Mouse (Mus musculus): ENCODE measurements around the gene Dlg2. TPM values are rescaled to one million over a fixed set of nuclear protein-coding genes. Genes with fewer than 3 reads are reported as not detected.
A peak's percentile ranks its signal among the peaks of the same experiment; 100 is the strongest.

Gene Dlg2
- polyA plus RNA-seq, 1 experiment from 2014 or later: 0.87 TPM

- no peaks in the 10 kb centered on the region for H3K9me3 ChIP-seq (replicated peaks; ENCODE audit: low read length)
- H3K36me3 ChIP-seq (ENCODE audit: insufficient read depth, low read length): no peaks in the 10 kb centered on the region
- WGBS: 2% methylated on average over 29 of the region's 29 CpGs
- ATAC-seq (replicated peaks; ENCODE audit: low FRiP score, low read depth): peak; percentile 61; the same call in 1 of the 2 replicates
- peak overlapping the region; percentile 24 for H3K4me3 ChIP-seq (replicated peaks; ENCODE audit: low read depth, low read length)
- DNase-seq (ENCODE audit: low spot score): peak; percentile 16
- no peak overlapping the region for H3K27ac ChIP-seq
- no peak for TF ChIP-seq CTCF (IDR thresholded peaks at IDR 0.05; ENCODE audit: low read depth)
- H3K9ac ChIP-seq (ENCODE audit: low read depth, low read length): peak overlapping the region; percentile 32; the same call in 1 of the 2 replicates
- H3K27me3 ChIP-seq (ENCODE audit: insufficient read depth, low read length): no peaks in the 10 kb centered on the region
- no peaks in the 10 kb centered on the region for H3K4me1 ChIP-seq (replicated peaks; ENCODE audit: insufficient read depth, low read length)
- H3K4me2 ChIP-seq (ENCODE audit: low read length): peak overlapping the region; percentile 61
These were observed 1066.3 kb downstream of the Dlg2 start for GRCm38 (mm10) chr7:91542597-91543285.

GRCm38 (mm10) chr7:91543286-91543650, 1066.8 kb downstream of the Dlg2 start:
- H3K4me1 ChIP-seq (replicated peaks; ENCODE audit: insufficient read depth, low read length): no peaks in the 10 kb centered on the region
- ATAC-seq (replicated peaks; ENCODE audit: low FRiP score, low read depth) (no peak), DNase-seq (ENCODE audit: low spot score) (no peak)
- WGBS: 39% methylated on average over 4 of the region's 4 CpGs
- no peak overlapping the region for H3K27ac ChIP-seq
- peak overlapping the region; percentile 24 for H3K4me3 ChIP-seq (replicated peaks; ENCODE audit: low read depth, low read length)
- no peaks in the 10 kb centered on the region for H3K9me3 ChIP-seq (replicated peaks; ENCODE audit: low read length)
- H3K4me2 ChIP-seq (ENCODE audit: low read length): peak overlapping the region; percentile 61
- H3K9ac ChIP-seq (ENCODE audit: low read depth, low read length): no peak overlapping the region
- no peaks in the 10 kb centered on the region for H3K36me3 ChIP-seq (ENCODE audit: insufficient read depth, low read length)
- no peak for TF ChIP-seq CTCF (IDR thresholded peaks at IDR 0.05; ENCODE audit: low read depth)
- no peaks in the 10 kb centered on the region for H3K27me3 ChIP-seq (ENCODE audit: insufficient read depth, low read length)

- Histone ChIP-seq H3K9me3 (replicated peaks; ENCODE audit: low read length) (no peaks in the 10 kb centered on the region), H3K4me2 (ENCODE audit: low read length) (no peak overlapping the region), H3K36me3 (ENCODE audit: insufficient read depth, low read length) (no peaks in the 10 kb centered on the region), H3K9ac (ENCODE audit: low read depth, low read length) (no peak overlapping the region), H3K4me1 (replicated peaks; ENCODE audit: insufficient read depth, low read length) (no peaks in the 10 kb centered on the region), H3K27me3 (ENCODE audit: insufficient read depth, low read length) (no peaks in the 10 kb centered on the region), H3K27ac (no peak overlapping the region), H3K4me3 (replicated peaks; ENCODE audit: low read depth, low read length) (no peak overlapping the region)
- no peak for TF ChIP-seq CTCF (IDR thresholded peaks at IDR 0.05; ENCODE audit: low read depth)
- ATAC-seq (replicated peaks; ENCODE audit: low FRiP score, low read depth) (no peak), DNase-seq (ENCODE audit: low spot score) (peak; percentile 19)
- 51% methylated on average over 3 of the region's 3 CpGs for WGBS
These were observed 1068.1 kb downstream of the Dlg2 start for GRCm38 (mm10) chr7:91544600-91544999.

- no peaks in the 10 kb centered on the region for H3K9me3 ChIP-seq (replicated peaks; ENCODE audit: low read length)
- H3K27me3 ChIP-seq (ENCODE audit: insufficient read depth, low read length): no peaks in the 10 kb centered on the region
- no peaks in the 10 kb centered on the region for H3K4me1 ChIP-seq (replicated peaks; ENCODE audit: insufficient read depth, low read length)
- no peaks in the 10 kb centered on the region for H3K36me3 ChIP-seq (ENCODE audit: insufficient read depth, low read length)
- H3K4me2 ChIP-seq (ENCODE audit: low read length): no peak overlapping the region
- DNase-seq (ENCODE audit: low spot score) (no peak), ATAC-seq (replicated peaks; ENCODE audit: low FRiP score, low read depth) (no peak)
- no peak overlapping the region for H3K4me3 ChIP-seq (replicated peaks; ENCODE audit: low read depth, low read length)
- no peak for TF ChIP-seq CTCF (IDR thresholded peaks at IDR 0.05; ENCODE audit: low read depth)
- H3K9ac ChIP-seq (ENCODE audit: low read depth, low read length): no peak overlapping the region
- no peak overlapping the region for H3K27ac ChIP-seq
- WGBS: 57% methylated on average over 1 of the region's 1 CpGs
These were observed 1072.3 kb downstream of the Dlg2 start for GRCm38 (mm10) chr7:91548796-91549195.

- H3K27me3 ChIP-seq (ENCODE audit: insufficient read depth, low read length): no peaks in the 10 kb centered on the region
- ATAC-seq (replicated peaks; ENCODE audit: low FRiP score, low read depth) (no peak), DNase-seq (ENCODE audit: low spot score) (no peak)
- no peaks in the 10 kb centered on the region for H3K9me3 ChIP-seq (replicated peaks; ENCODE audit: low read length)
- no peaks in the 10 kb centered on the region for H3K4me1 ChIP-seq (replicated peaks; ENCODE audit: insufficient read depth, low read length)
- no peak overlapping the region for H3K4me2 ChIP-seq (ENCODE audit: low read length)
- no peaks in the 10 kb centered on the region for H3K36me3 ChIP-seq (ENCODE audit: insufficient read depth, low read length)
- H3K27ac ChIP-seq: no peak overlapping the region
- no peak overlapping the region for H3K9ac ChIP-seq (ENCODE audit: low read depth, low read length)
- H3K4me3 ChIP-seq (replicated peaks; ENCODE audit: low read depth, low read length): no peak overlapping the region
- TF ChIP-seq CTCF (IDR thresholded peaks at IDR 0.05; ENCODE audit: low read depth): no peak
These were observed 1081.1 kb downstream of the Dlg2 start for GRCm38 (mm10) chr7:91557582-91557981.

- Histone ChIP-seq H3K4me3 (replicated peaks; ENCODE audit: low read depth, low read length) (no peak overlapping the region), H3K27ac (no peak overlapping the region), H3K36me3 (ENCODE audit: insufficient read depth, low read length) (no peaks in the 10 kb centered on the region), H3K27me3 (ENCODE audit: insufficient read depth, low read length) (no peaks in the 10 kb centered on the region), H3K4me1 (replicated peaks; ENCODE audit: insufficient read depth, low read length) (no peaks in the 10 kb centered on the region), H3K4me2 (ENCODE audit: low read length) (no peak overlapping the region), H3K9me3 (replicated peaks; ENCODE audit: low read length) (no peaks in the 10 kb centered on the region), H3K9ac (ENCODE audit: low read depth, low read length) (no peak overlapping the region)
- no peak for TF ChIP-seq CTCF (IDR thresholded peaks at IDR 0.05; ENCODE audit: low read depth)
- ATAC-seq (replicated peaks; ENCODE audit: low FRiP score, low read depth) (no peak), DNase-seq (ENCODE audit: low spot score) (no peak)
These were observed 1091.0 kb downstream of the Dlg2 start for GRCm38 (mm10) chr7:91567423-91567822.

- H3K36me3 ChIP-seq (ENCODE audit: insufficient read depth, low read length): no peaks in the 10 kb centered on the region
- TF ChIP-seq CTCF (IDR thresholded peaks at IDR 0.05; ENCODE audit: low read depth): no peak
- H3K27ac ChIP-seq: no peak overlapping the region
- H3K4me3 ChIP-seq (replicated peaks; ENCODE audit: low read depth, low read length): no peak overlapping the region
- no peaks in the 10 kb centered on the region for H3K9me3 ChIP-seq (replicated peaks; ENCODE audit: low read length)
- H3K4me1 ChIP-seq (replicated peaks; ENCODE audit: insufficient read depth, low read length): no peaks in the 10 kb centered on the region
- no peaks in the 10 kb centered on the region for H3K27me3 ChIP-seq (ENCODE audit: insufficient read depth, low read length)
- ATAC-seq (replicated peaks; ENCODE audit: low FRiP score, low read depth) (no peak), DNase-seq (ENCODE audit: low spot score) (no peak)
- H3K4me2 ChIP-seq (ENCODE audit: low read length): no peak overlapping the region
- 93% methylated on average over 2 of the region's 2 CpGs for WGBS
- no peak overlapping the region for H3K9ac ChIP-seq (ENCODE audit: low read depth, low read length)
These were observed 1094.5 kb downstream of the Dlg2 start for GRCm38 (mm10) chr7:91570969-91571368.
